Mouse (Mus musculus): ENCODE measurements around the gene Gm47959.
"Not testable (repeated sequence)": the region's sequence is repeated elsewhere in the genome, so short reads cannot be mapped to it uniquely, and the experiment has no call there.

Gene Gm47959

GRCm38 (mm10) chr1:83000306-83000705 lies at the start of gene Gm47959:
Gm47959 (plus strand) TSS chr1:83000548.
- in situ Hi-C loops (cut with MboI, MseI): loop anchor here (5.0 to 25.0 kb wide), 2 partner anchors 98 to 663 kb away; no protein-coding TSS in a partner anchor

- in situ Hi-C loops (cut with MboI, MseI): not testable (repeated sequence)
These were observed 44.4 kb upstream of the Gm47959 start, which contains the start of gene Gm7544 for GRCm38 (mm10) chr1:82955913-82956312. Gm7544 (minus strand) TSS chr1:82956013.

- in situ Hi-C loops (cut with MboI, MseI): no loop called here
These were observed 40.4 kb upstream of the Gm47959 start, which contains the start of gene Gm47955 for GRCm38 (mm10) chr1:82959870-82960385. Gm47955 (plus strand) TSS chr1:82960286.

- in situ Hi-C loops (cut with MboI, MseI): no loop called here
These were observed 33.9 kb upstream of the Gm47959 start for GRCm38 (mm10) chr1:82966413-82966812.

GRCm38 (mm10) chr1:82972046-82972445 lies 28.3 kb upstream of the Gm47959 start:
- in situ Hi-C loops (cut with MboI, MseI): no loop called here

GRCm38 (mm10) chr1:82973244-82973643 lies 27.1 kb upstream of the Gm47959 start:
- in situ Hi-C loops (cut with MboI, MseI): no loop called here

GRCm38 (mm10) chr1:82973901-82974300 lies 26.4 kb upstream of the Gm47959 start:
- in situ Hi-C loops (cut with MboI, MseI): no loop called here

GRCm38 (mm10) chr1:82974342-82974741 lies 26.0 kb upstream of the Gm47959 start:
- in situ Hi-C loops (cut with MboI, MseI): no loop called here

- in situ Hi-C loops (cut with MboI, MseI): no loop called here
These were observed 24.6 kb upstream of the Gm47959 start for GRCm38 (mm10) chr1:82975750-82976149.

- in situ Hi-C loops (cut with MboI, MseI): no loop called here
These were observed 22.5 kb upstream of the Gm47959 start for GRCm38 (mm10) chr1:82977840-82978239.

- in situ Hi-C loops (cut with MboI, MseI): loop anchor here (5.0 kb wide), 1 partner anchor 199 kb away; no protein-coding TSS in a partner anchor
These were observed 13.6 kb upstream of the Gm47959 start for GRCm38 (mm10) chr1:82986738-82987137.

GRCm38 (mm10) chr1:82987530-82988198 lies 12.7 kb upstream of the Gm47959 start:
- in situ Hi-C loops (cut with MboI, MseI): loop anchor here (5.0 kb wide), 1 partner anchor 200 kb away; no protein-coding TSS in a partner anchor

GRCm38 (mm10) chr1:82991062-82991461 lies 9.3 kb upstream of the Gm47959 start:
- in situ Hi-C loops (cut with MboI, MseI): no loop called here

GRCm38 (mm10) chr1:82991596-82991995 lies 8.8 kb upstream of the Gm47959 start:
- in situ Hi-C loops (cut with MboI, MseI): no loop called here

- in situ Hi-C loops (cut with MboI, MseI): no loop called here
These were observed 8.3 kb upstream of the Gm47959 start for GRCm38 (mm10) chr1:82992093-82992492.

GRCm38 (mm10) chr1:82993947-82994346 lies 6.4 kb upstream of the Gm47959 start:
- in situ Hi-C loops (cut with MboI, MseI): no loop called here

GRCm38 (mm10) chr1:83006218-83007179 lies 6.2 kb downstream of the Gm47959 start:
- in situ Hi-C loops (cut with MboI, MseI): loop anchor here (25.0 kb wide), 1 partner anchor 669 kb away; no protein-coding TSS in a partner anchor

GRCm38 (mm10) chr1:83007471-83007870 lies 7.1 kb downstream of the Gm47959 start:
- in situ Hi-C loops (cut with MboI, MseI): loop anchor here (25.0 kb wide), 1 partner anchor 670 kb away; no protein-coding TSS in a partner anchor

- in situ Hi-C loops (cut with MboI, MseI): loop anchor here (25.0 kb wide), 1 partner anchor 677 kb away; no protein-coding TSS in a partner anchor
These were observed 14.1 kb downstream of the Gm47959 start for GRCm38 (mm10) chr1:83014477-83014876.

- in situ Hi-C loops (cut with MboI, MseI): loop anchor here (25.0 kb wide), 1 partner anchor 678 kb away; no protein-coding TSS in a partner anchor
These were observed 15.1 kb downstream of the Gm47959 start for GRCm38 (mm10) chr1:83015329-83015879.

GRCm38 (mm10) chr1:83016556-83016955 lies 16.2 kb downstream of the Gm47959 start:
- in situ Hi-C loops (cut with MboI, MseI): loop anchor here (25.0 kb wide), 1 partner anchor 679 kb away; no protein-coding TSS in a partner anchor
